Mouse (Mus musculus) testis, adult 2 months (tissue): ENCODE measurements around the gene Steap4.

Experiments used
- CTCF ChIP-seq: fragments of 200-500 bp; IDR thresholded peaks from 2 replicates; pipeline ENCODE4 v1.5.1; 2012; ENCODE audit warnings: low read depth, mild to moderate bottlenecking, inconsistent platforms, low read length, moderate library complexity; ENCODE audit not compliant: control insufficient read depth, insufficient read depth, insufficient replicate concordance
- POLR2A ChIP-seq: fragments of 200-500 bp; IDR thresholded peaks from 2 replicates; pipeline ENCODE4 v1.6.1; 2012; ENCODE audit warnings: low read depth, mild to moderate bottlenecking, inconsistent platforms, low read length, moderate library complexity; ENCODE audit not compliant: control insufficient read depth

- TF ChIP-seq CTCF (no peak), POLR2A (no peak)
These were observed 42.6 kb upstream of the Steap4 start for GRCm38 (mm10) chr5:7917501-7918295.
